In the genomic region with DNA sequence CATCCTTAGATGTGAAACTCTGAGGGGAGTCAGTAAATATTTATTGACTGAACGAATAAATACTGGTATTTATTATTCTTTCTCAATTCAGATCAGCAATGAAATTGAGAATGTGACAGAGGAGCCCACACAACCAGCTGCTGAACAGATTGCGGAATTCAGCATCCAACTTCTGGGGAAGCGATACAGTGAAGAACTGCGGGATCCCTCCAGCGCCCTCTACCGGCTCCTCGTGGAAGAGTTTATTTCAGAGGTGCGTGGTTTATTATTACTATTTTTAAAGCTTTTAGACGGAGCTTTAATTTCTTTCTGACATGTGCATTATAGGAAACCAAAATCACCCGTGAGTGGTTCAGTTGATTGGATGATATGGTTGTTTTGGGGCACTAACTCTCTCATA, we compare ENCODE assay signal across 8 mouse cellular contexts. TPM values are rescaled to one million over a fixed set of nuclear protein-coding genes. Genes with fewer than 3 reads are reported as not detected.
DNase-seq lines count a peak whose midpoint lies in the region; ATAC-seq and TF ChIP-seq lines count a peak whose summit lies in the region.

No protein-coding gene starts in this region.

- no peak overlapping the region for H3K4me3 ChIP-seq in heart, embryonic 10.5 days
- no peak overlapping the region for H3K4me3 ChIP-seq in thymus, adult 2 months (ENCODE audit: control insufficient read depth, insufficient read depth, low read length)
- no peak overlapping the region for H3K4me3 ChIP-seq in forebrain, embryonic 16.5 days (replicated peaks; ENCODE audit: low read length)

- intact Hi-C loops in heart, postnatal 14 days (cut with DNase I): no loop called here

- no peak for ATAC-seq in forebrain, embryonic 16.5 days

- no peak overlapping the region for H3K4me2 ChIP-seq in forebrain, embryonic 16.5 days (ENCODE audit: low read length)

- H3K27ac ChIP-seq in heart, embryonic 10.5 days: no peak overlapping the region
- no peak overlapping the region for H3K27ac ChIP-seq in thymus, adult 2 months (ENCODE audit: control insufficient read depth, insufficient read depth, low read length)
- no peak overlapping the region for H3K27ac ChIP-seq in forebrain, embryonic 16.5 days (ENCODE audit: low read length)

- no peaks in the 10 kb centered on the region for H3K27me3 ChIP-seq in heart, embryonic 10.5 days (ENCODE audit: insufficient read depth, poor library complexity, severe bottlenecking)
- H3K27me3 ChIP-seq in thymus, adult 2 months (ENCODE audit: control insufficient read depth, insufficient read depth, low read length): no peaks in the 10 kb centered on the region
- no peaks in the 10 kb centered on the region for H3K27me3 ChIP-seq in forebrain, embryonic 16.5 days (replicated peaks; ENCODE audit: control insufficient read depth, insufficient read depth, low read length)

- no peaks in the 10 kb centered on the region for H3K4me1 ChIP-seq in heart, embryonic 10.5 days
- no peaks in the 10 kb centered on the region for H3K4me1 ChIP-seq in thymus, adult 2 months (replicated peaks; ENCODE audit: control insufficient read depth, insufficient read depth, low read length)
- H3K4me1 ChIP-seq in forebrain, embryonic 16.5 days (replicated peaks; ENCODE audit: control insufficient read depth, insufficient read depth, low read length): no peaks in the 10 kb centered on the region

- no peaks in the 10 kb centered on the region for H3K9me3 ChIP-seq in heart, embryonic 10.5 days
- H3K9me3 ChIP-seq in forebrain, embryonic 16.5 days (ENCODE audit: control insufficient read depth, low read length): no peaks in the 10 kb centered on the region

- no peaks in the 10 kb centered on the region for H3K36me3 ChIP-seq in heart, embryonic 10.5 days
- no peaks in the 10 kb centered on the region for H3K36me3 ChIP-seq in thymus, adult 2 months (ENCODE audit: control insufficient read depth, insufficient read depth, low read length)
- H3K36me3 ChIP-seq in forebrain, embryonic 16.5 days (ENCODE audit: control insufficient read depth, insufficient read depth): no peaks in the 10 kb centered on the region

- TF ChIP-seq CTCF in thymus, adult 2 months (IDR thresholded peaks at IDR 0.05; ENCODE audit: borderline replicate concordance, control insufficient read depth, extremely low read depth, insufficient read depth, low read length, poor library complexity): no peak

- WGBS in heart, embryonic 10.5 days: 45% methylated on average over 10 of the region's 10 CpGs
- WGBS in thymus, adult 2 months: 72% methylated on average over 10 of the region's 10 CpGs
- WGBS in forebrain, embryonic 16.5 days: 51% methylated on average over 10 of the region's 10 CpGs

- H3K9ac ChIP-seq in forebrain, embryonic 16.5 days (replicated peaks; ENCODE audit: low read depth, low read length): no peak overlapping the region

- TF ChIP-seq POLR2A in thymus, adult 2 months (IDR thresholded peaks at IDR 0.05; ENCODE audit: control insufficient read depth, extremely low read depth, insufficient read depth, low read length, poor library complexity): no peak

- DNase-seq in heart, postnatal 14 days: peak; percentile 16 to 26
- no peak for DNase-seq in heart, embryonic 10.5 days (ENCODE audit: low spot score)
- DNase-seq in thymus, adult 2 months: peak; percentile 9
- DNase-seq in thymus, postnatal 0 days (ENCODE audit: low spot score): no peak
- peak; percentile 23 for DNase-seq in induced T-regulatory cell, adult 2 months (ENCODE audit: low read depth)
- DNase-seq in naive thymus-derived CD4-positive, alpha-beta T cell, adult 2 months (ENCODE audit: low read depth): peak; percentile 12
- no peak for DNase-seq in MN1 (ENCODE audit: low spot score)

RNA-seq across cellular contexts. Expression of gene Impg2, which starts 27.2 kb away (rescaled TPM):
- under 1 TPM; 0.15 to 0.17 TPM for total RNA-seq in heart, postnatal 14 days (2021)
- polyA plus RNA-seq in heart, embryonic 10.5 days (2016; fragmentation: Nextera tagmentation; extraction: Ambion mirVana): 0.02 and 0.10 TPM in 2 replicates
- polyA plus RNA-seq in thymus, adult 2 months (2012; rRNA removed): 0.24 and 0.28 TPM in 2 replicates
- polyA plus RNA-seq in thymus, postnatal 0 days (2015; fragmentation: Nextera tagmentation; extraction: Ambion mirVana): 0.25 and 0.37 TPM in 2 replicates
- 0.16 and 0.23 TPM in 2 replicates for polyA plus RNA-seq in forebrain, embryonic 16.5 days (2015; fragmentation: Nextera tagmentation; extraction: Ambion mirVana)

Comparison
In these comparisons a context has a peak if more than half of its experiments do, and no peak if none do; other contexts are left out.
1. DNase-seq: peak in heart, postnatal 14 days (2 of 2), thymus, adult 2 months (single experiment), induced T-regulatory cell, adult 2 months (single experiment) and naive thymus-derived CD4-positive, alpha-beta T cell, adult 2 months (single experiment); none in heart, embryonic 10.5 days (single experiment), thymus, postnatal 0 days (single experiment) and MN1 (single experiment).